Mouse (Mus musculus): ENCODE measurements around the gene BC035044. TPM values are rescaled to one million over a fixed set of nuclear protein-coding genes. Genes with fewer than 3 reads are reported as not detected.
A peak's percentile ranks its signal among the peaks of the same experiment; 100 is the strongest.

Gene BC035044
- polyA plus RNA-seq, 1 experiment: 16.3 TPM

GRCm38 (mm10) chr6:128835571-128835970, 55.4 kb downstream of the BC035044 start:
- H3K4me3 ChIP-seq (ENCODE audit: extremely low read depth, insufficient read depth, insufficient read length): no peak overlapping the region
- TF ChIP-seq CTCF (IDR thresholded peaks at IDR 0.05; ENCODE audit: extremely low read depth, insufficient read depth, insufficient read length, insufficient replicate concordance): no peak
- TF ChIP-seq POLR2A (IDR thresholded peaks at IDR 0.05; ENCODE audit: low read depth, low read length): no peak
- no peaks in the 10 kb centered on the region for H3K27me3 ChIP-seq (ENCODE audit: control insufficient read depth, insufficient read depth, low read length)
- DNase-seq (ENCODE audit: low read depth in 1 of 2, low spot score in 2 of 2): no peak
- H3K4me1 ChIP-seq (ENCODE audit: control insufficient read depth, insufficient read depth, insufficient read length): peaks cover 14% of the 10 kb centered on the region
- 69% methylated on average over 4 of the region's 4 CpGs for WGBS
- H3K27ac ChIP-seq (ENCODE audit: insufficient read depth, low read length): peak overlapping the region; percentile 10; the same call in 1 of the 2 replicates
- H3K36me3 ChIP-seq (ENCODE audit: control insufficient read depth, insufficient read depth, low read length): no peaks in the 10 kb centered on the region

- H3K4me3 ChIP-seq (ENCODE audit: extremely low read depth, insufficient read depth, insufficient read length): no peak overlapping the region
- DNase-seq (ENCODE audit: low read depth in 1 of 2, low spot score in 2 of 2): no peak
- 55% methylated on average over 10 of the region's 10 CpGs for WGBS
- TF ChIP-seq CTCF (IDR thresholded peaks at IDR 0.05; ENCODE audit: extremely low read depth, insufficient read depth, insufficient read length, insufficient replicate concordance) (no peak), POLR2A (IDR thresholded peaks at IDR 0.05; ENCODE audit: low read depth, low read length) (no peak)
- H3K27ac ChIP-seq (ENCODE audit: insufficient read depth, low read length): no peak overlapping the region
- no peaks in the 10 kb centered on the region for H3K27me3 ChIP-seq (ENCODE audit: control insufficient read depth, insufficient read depth, low read length)
- H3K36me3 ChIP-seq (ENCODE audit: control insufficient read depth, insufficient read depth, low read length): no peaks in the 10 kb centered on the region
- H3K4me1 ChIP-seq (ENCODE audit: control insufficient read depth, insufficient read depth, insufficient read length): peaks cover 14% of the 10 kb centered on the region
Measured at GRCm38 (mm10) chr6:128833046-128833445, 57.9 kb downstream of the BC035044 start.

GRCm38 (mm10) chr6:128829837-128830236, 61.1 kb downstream of the BC035044 start:
- DNase-seq (ENCODE audit: low read depth in 1 of 2, low spot score in 2 of 2): no peak
- TF ChIP-seq CTCF (IDR thresholded peaks at IDR 0.05; ENCODE audit: extremely low read depth, insufficient read depth, insufficient read length, insufficient replicate concordance) (no peak), POLR2A (IDR thresholded peaks at IDR 0.05; ENCODE audit: low read depth, low read length) (no peak)
- peaks cover 3% of the 10 kb centered on the region; the same call in 1 of the 2 replicates for H3K4me1 ChIP-seq (ENCODE audit: control insufficient read depth, insufficient read depth, insufficient read length)
- no peak overlapping the region for H3K27ac ChIP-seq (ENCODE audit: insufficient read depth, low read length)
- H3K36me3 ChIP-seq (ENCODE audit: control insufficient read depth, insufficient read depth, low read length): no peaks in the 10 kb centered on the region
- no peaks in the 10 kb centered on the region for H3K27me3 ChIP-seq (ENCODE audit: control insufficient read depth, insufficient read depth, low read length)
- 57% methylated on average over 4 of the region's 4 CpGs for WGBS
- no peak overlapping the region for H3K4me3 ChIP-seq (ENCODE audit: extremely low read depth, insufficient read depth, insufficient read length)

- 50% methylated on average over 3 of the region's 3 CpGs for WGBS
- Histone ChIP-seq H3K27ac (ENCODE audit: insufficient read depth, low read length) (no peak overlapping the region), H3K4me3 (ENCODE audit: extremely low read depth, insufficient read depth, insufficient read length) (no peak overlapping the region), H3K36me3 (ENCODE audit: control insufficient read depth, insufficient read depth, low read length) (no peaks in the 10 kb centered on the region), H3K27me3 (ENCODE audit: control insufficient read depth, insufficient read depth, low read length) (no peaks in the 10 kb centered on the region), H3K4me1 (ENCODE audit: control insufficient read depth, insufficient read depth, insufficient read length) (no peaks in the 10 kb centered on the region)
- no peak for DNase-seq (ENCODE audit: low read depth in 1 of 2, low spot score in 2 of 2)
- TF ChIP-seq CTCF (IDR thresholded peaks at IDR 0.05; ENCODE audit: extremely low read depth, insufficient read depth, insufficient read length, insufficient replicate concordance): no peak
- TF ChIP-seq POLR2A (IDR thresholded peaks at IDR 0.05; ENCODE audit: low read depth, low read length): no peak
Measured at GRCm38 (mm10) chr6:128826781-128827180, 64.1 kb downstream of the BC035044 start.

- TF ChIP-seq POLR2A (IDR thresholded peaks at IDR 0.05; ENCODE audit: low read depth, low read length) (no peak), CTCF (IDR thresholded peaks at IDR 0.05; ENCODE audit: extremely low read depth, insufficient read depth, insufficient read length, insufficient replicate concordance) (no peak)
- no peaks in the 10 kb centered on the region for H3K36me3 ChIP-seq (ENCODE audit: control insufficient read depth, insufficient read depth, low read length)
- no peak within 1 kb of the TSS for H3K4me3 ChIP-seq (ENCODE audit: extremely low read depth, insufficient read depth, insufficient read length)
- H3K4me1 ChIP-seq (ENCODE audit: control insufficient read depth, insufficient read depth, insufficient read length): no peaks in the 10 kb centered on the region
- H3K27me3 ChIP-seq (ENCODE audit: control insufficient read depth, insufficient read depth, low read length): no peaks in the 10 kb centered on the region
- no peak for DNase-seq (ENCODE audit: low read depth in 1 of 2, low spot score in 2 of 2)
- WGBS: 77% methylated on average over 6 of the region's 6 CpGs
- H3K27ac ChIP-seq (ENCODE audit: insufficient read depth, low read length): no peak within 1 kb of the TSS
Measured at GRCm38 (mm10) chr6:128826132-128826531, 64.8 kb downstream of the BC035044 start, which contains the start of the genes Gm44511 and Klrb1b. TSS of gene Gm44511 (minus strand) at chr6:128826315. TSS of gene Klrb1b (minus strand) at chr6:128826331.

GRCm38 (mm10) chr6:128818083-128818802, 72.7 kb downstream of the BC035044 start:
- H3K27me3 ChIP-seq (ENCODE audit: control insufficient read depth, insufficient read depth, low read length): no peaks in the 10 kb centered on the region
- no peaks in the 10 kb centered on the region for H3K36me3 ChIP-seq (ENCODE audit: control insufficient read depth, insufficient read depth, low read length)
- H3K4me1 ChIP-seq (ENCODE audit: control insufficient read depth, insufficient read depth, insufficient read length): no peaks in the 10 kb centered on the region
- H3K4me3 ChIP-seq (ENCODE audit: extremely low read depth, insufficient read depth, insufficient read length): no peak overlapping the region
- WGBS: 83% methylated on average over 4 of the region's 4 CpGs
- no peak for DNase-seq (ENCODE audit: low read depth in 1 of 2, low spot score in 2 of 2)
- TF ChIP-seq CTCF (IDR thresholded peaks at IDR 0.05; ENCODE audit: extremely low read depth, insufficient read depth, insufficient read length, insufficient replicate concordance): no peak
- no peak overlapping the region for H3K27ac ChIP-seq (ENCODE audit: insufficient read depth, low read length)

- TF ChIP-seq CTCF (IDR thresholded peaks at IDR 0.05; ENCODE audit: extremely low read depth, insufficient read depth, insufficient read length, insufficient replicate concordance) (0 out of 2 replicates have a peak, but pooled peaks have one; percentile 35), POLR2A (IDR thresholded peaks at IDR 0.05; ENCODE audit: low read depth, low read length) (no peak)
- Histone ChIP-seq H3K36me3 (ENCODE audit: control insufficient read depth, insufficient read depth, low read length) (no peaks in the 10 kb centered on the region), H3K4me1 (ENCODE audit: control insufficient read depth, insufficient read depth, insufficient read length) (no peaks in the 10 kb centered on the region), H3K4me3 (ENCODE audit: extremely low read depth, insufficient read depth, insufficient read length) (no peak overlapping the region), H3K27ac (ENCODE audit: insufficient read depth, low read length) (no peak overlapping the region), H3K27me3 (ENCODE audit: control insufficient read depth, insufficient read depth, low read length) (no peaks in the 10 kb centered on the region)
- DNase-seq (ENCODE audit: low read depth in 1 of 2, low spot score in 2 of 2): peak; percentile 51 to 59
- 70% methylated on average over 5 of the region's 5 CpGs for WGBS
Measured at GRCm38 (mm10) chr6:128808532-128808931, 82.4 kb downstream of the BC035044 start.
